Mouse (Mus musculus) heart, postnatal 25 days (tissue): Measurements from ENCODE around the gene Tnrc18. TPM values are rescaled to one million over a fixed set of nuclear protein-coding genes. Genes with fewer than 3 reads are reported as not detected.

Source experiments
- DNase-seq: peaks from one replicate; pipeline ENCODE4 v3.0.0; 2022; ENCODE audit warnings: low spot score
- intact Hi-C: fragments of 180-260 bp; cut with DNase I; formaldehyde crosslinking; loops from one replicate; pipeline ENCODE4 v1.15.1; 2025
- total RNA-seq, 2 experiments: library from RNA; stranded (reverse); gene quantifications; 2 replicates each; pipeline ENCODE4 v1.2.3; 2021

The Tnrc18 gene
- total RNA-seq, 2 experiments from 2014 or later, result 50.5 to 59.1 TPM

- intact Hi-C loops, result no loop called here
Measured at GRCm38 (mm10) chr5:142701651-142702510, 115.6 kb downstream of the Tnrc18 start.

GRCm38 (mm10) chr5:142700842-142701589 lies 116.4 kb downstream of the Tnrc18 start:
- DNase-seq, result no peak
- intact Hi-C loops, result no loop called here

More at GRCm38 (mm10) chr5:142701651-142702510, 115.6 kb downstream of the Tnrc18 start:
- no peak for DNase-seq

- intact Hi-C loops, result no loop called here
- no peak for DNase-seq
Measured at GRCm38 (mm10) chr5:142697742-142698141, 119.7 kb downstream of the Tnrc18 start.

GRCm38 (mm10) chr5:142696865-142697264 lies 120.6 kb downstream of the Tnrc18 start:
- intact Hi-C loops, result no loop called here
- DNase-seq, result no peak

GRCm38 (mm10) chr5:142696258-142696657 lies 121.2 kb downstream of the Tnrc18 start:
- no peak for DNase-seq
- intact Hi-C loops, result no loop called here

- DNase-seq, result no peak
- intact Hi-C loops, result no loop called here
Measured at GRCm38 (mm10) chr5:142694627-142695340, 122.7 kb downstream of the Tnrc18 start.

- DNase-seq, result no peak
- intact Hi-C loops, result no loop called here
Measured at GRCm38 (mm10) chr5:142693738-142694430, 123.6 kb downstream of the Tnrc18 start.

- intact Hi-C loops, result no loop called here
- no peak for DNase-seq
Measured at GRCm38 (mm10) chr5:142692971-142693737, 124.3 kb downstream of the Tnrc18 start.

- DNase-seq, result no peak
- intact Hi-C loops, result no loop called here
Measured at GRCm38 (mm10) chr5:142692248-142692647, 125.2 kb downstream of the Tnrc18 start, which contains the start of gene Slc29a4. Slc29a4 (plus strand) TSS chr5:142692512.

GRCm38 (mm10) chr5:142690343-142690742 lies 127.1 kb downstream of the Tnrc18 start:
- DNase-seq, result no peak
- intact Hi-C loops, result no loop called here

GRCm38 (mm10) chr5:142688866-142689265 lies 128.6 kb downstream of the Tnrc18 start:
- DNase-seq, result no peak
- intact Hi-C loops, result no loop called here

GRCm38 (mm10) chr5:142682529-142682928 lies 134.9 kb downstream of the Tnrc18 start:
- intact Hi-C loops, result no loop called here
- DNase-seq, result no peak

- DNase-seq, result no peak
- intact Hi-C loops, result no loop called here
Measured at GRCm38 (mm10) chr5:142681911-142682310, 135.6 kb downstream of the Tnrc18 start.

GRCm38 (mm10) chr5:142679065-142679464 lies 138.4 kb downstream of the Tnrc18 start:
- no peak for DNase-seq
- intact Hi-C loops, result no loop called here

GRCm38 (mm10) chr5:142678141-142678571 lies 139.3 kb downstream of the Tnrc18 start:
- intact Hi-C loops, result no loop called here
- no peak for DNase-seq
